Mouse (Mus musculus) common myeloid progenitor, adult 5-6 weeks (primary cell): ENCODE measurements around the gene Mxd3. TPM values are rescaled to one million over a fixed set of nuclear protein-coding genes. Genes with fewer than 3 reads are reported as not detected.

ENCODE experiments used
- ATAC-seq: replicated peaks from 2 replicates; pipeline ENCODE4 v1.8.0; 2016; ENCODE audit warnings: low read depth, mild to moderate bottlenecking, moderate TSS enrichment, inconsistent platforms; ENCODE audit not compliant: poor library complexity, severe bottlenecking
- total RNA-seq: library from RNA; stranded (forward); fragments of 200-1000, 187-1606 nt; gene quantifications from 2 replicates; pipeline ENCODE4 v1.2.3, GENCODE M21; 2017

The Mxd3 gene
- total RNA-seq, 1 experiment from 2014 or later = 9.0 TPM

GRCm38 (mm10) chr13:55277646-55278045 is 52.0 kb downstream of the Mxd3 start:
- ATAC-seq = no peak

- no peak for ATAC-seq
Observed at GRCm38 (mm10) chr13:55277203-55277602, 52.4 kb downstream of the Mxd3 start.

Other genes with a start within 250 kb of the Mxd3 start
- gene Uimc1, start 229.5 kb downstream of the Mxd3 start, total RNA-seq = 57.7 and 74.5 TPM in 2 replicates
- gene Zfp346, start 224.5 kb downstream of the Mxd3 start, total RNA-seq = 13.2 and 14.7 TPM in 2 replicates
- gene Gm17617, start 196.3 kb downstream of the Mxd3 start, total RNA-seq = not detected in 2 replicates
- gene Fgfr4, start 177.2 kb downstream of the Mxd3 start, total RNA-seq = not detected in 2 replicates
- gene Nsd1, start 120.0 kb downstream of the Mxd3 start, total RNA-seq = 110 and 124 TPM in 2 replicates
- 83.2 and 93.3 TPM in 2 replicates for gene Prelid1, start 9.3 kb downstream of the Mxd3 start, total RNA-seq
- 22.3 and 31.5 TPM in 2 replicates for gene Rab24, start 7.9 kb downstream of the Mxd3 start, total RNA-seq
- 83.6 and 85.1 TPM in 2 replicates for gene Lman2, start 33.0 kb upstream of the Mxd3 start, total RNA-seq
- 4.2 and 8.7 TPM in 2 replicates for gene Rgs14, start 39.9 kb upstream of the Mxd3 start, total RNA-seq
- not detected in 2 replicates for gene Slc34a1, start 68.4 kb upstream of the Mxd3 start, total RNA-seq
- not detected in 2 replicates for gene Pfn3, start 85.4 kb upstream of the Mxd3 start, total RNA-seq
- not detected in 2 replicates for gene F12, start 97.0 kb upstream of the Mxd3 start, total RNA-seq
- gene Grk6, start 115.2 kb upstream of the Mxd3 start, total RNA-seq = 68.9 and 84.5 TPM in 2 replicates
- gene Prr7, start 134.4 kb upstream of the Mxd3 start, total RNA-seq = 0.27 TPM in 1 of 2 replicates, not detected in the other
- gene Dbn1, start 158.3 kb upstream of the Mxd3 start, total RNA-seq = 1.1 and 5.3 TPM in 2 replicates
- gene Pdlim7, start 183.9 kb upstream of the Mxd3 start, total RNA-seq = 4.6 and 12.2 TPM in 2 replicates
- gene Dok3, start 199.5 kb upstream of the Mxd3 start, total RNA-seq = 8.3 and 9.6 TPM in 2 replicates
- gene Ddx41, start 206.8 kb upstream of the Mxd3 start, total RNA-seq = 59.8 and 62.8 TPM in 2 replicates
- gene Fam193b, start 241.3 kb upstream of the Mxd3 start, total RNA-seq = 18.4 and 28.0 TPM in 2 replicates
- 149 and 150 TPM in 2 replicates for gene Tmed9, start 243.9 kb upstream of the Mxd3 start, total RNA-seq